Mouse (Mus musculus) spleen, postnatal 14 days (tissue): ENCODE data around the gene Rnf169.

Experiments
- DNase-seq, 2 experiments: peaks; one replicate each; pipeline ENCODE4 v3.0.0; 2021 to 2022; ENCODE audit warnings: low spot score in 2 of 2

Rnf169 gene

GRCm38 (mm10) chr7:99980132-99980591 lies at the start of gene Rnf169:
Rnf169 (minus strand) TSS chr7:99980448.
- peak; percentile 79 to 85 for DNase-seq

GRCm38 (mm10) chr7:100029307-100029706 lies 49.1 kb upstream of the Rnf169 start:
- peak in 1 of 2 experiments; percentile 10 for DNase-seq

DNA sequence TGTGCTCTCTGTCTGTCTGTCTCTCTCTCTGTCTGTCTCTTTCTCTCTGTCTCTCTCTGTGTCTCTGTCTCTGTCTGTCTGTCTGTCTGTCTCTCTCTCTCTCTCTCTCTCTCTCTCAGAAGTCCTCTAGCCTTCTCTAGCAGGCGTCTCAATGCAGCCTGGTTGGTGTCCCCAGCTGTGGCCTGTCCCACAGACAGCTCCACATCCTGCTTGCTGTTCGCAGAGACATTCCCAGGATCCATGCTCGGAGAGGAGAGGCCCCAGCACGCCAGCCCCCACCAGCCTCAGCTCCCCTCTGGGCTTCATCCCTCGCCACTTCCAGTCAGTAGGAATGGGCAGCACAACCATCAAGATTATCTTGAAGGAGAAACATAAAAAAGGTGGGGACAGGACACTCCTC lies 47.1 kb upstream of the Rnf169 start:
- no peak for DNase-seq

- DNase-seq, result no peak
Observed at GRCm38 (mm10) chr7:100017056-100017455, 36.8 kb upstream of the Rnf169 start.

DNA sequence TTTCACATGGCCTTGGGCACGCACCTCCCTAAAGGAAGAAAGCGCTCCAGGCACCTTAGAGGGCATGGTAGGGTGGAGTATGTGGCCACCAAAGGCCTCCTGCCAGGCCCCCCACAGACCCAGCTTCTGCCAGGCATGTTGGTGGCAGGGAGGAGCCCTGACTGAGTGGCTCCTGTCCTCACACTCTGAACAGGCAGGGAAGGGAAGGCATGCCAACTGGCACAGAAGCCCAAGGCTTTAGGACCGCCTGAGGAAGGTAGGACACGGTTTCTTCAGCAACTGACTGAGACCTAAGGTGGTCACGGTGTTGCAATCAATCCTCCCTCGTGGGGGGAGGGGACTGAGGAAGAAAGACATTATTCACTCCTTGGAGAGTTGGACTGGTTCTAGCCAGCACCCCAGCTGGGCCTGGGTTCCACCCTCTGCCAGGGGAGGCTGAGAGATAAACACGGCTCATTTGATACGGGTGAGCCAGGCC lies 33.9 kb upstream of the Rnf169 start:
- no peak for DNase-seq

- no peak for DNase-seq
Observed at GRCm38 (mm10) chr7:100012515-100012914, 32.3 kb upstream of the Rnf169 start.

GRCm38 (mm10) chr7:100012085-100012484 lies 31.8 kb upstream of the Rnf169 start:
- no peak for DNase-seq

GRCm38 (mm10) chr7:100010711-100011110 lies 30.5 kb upstream of the Rnf169 start:
- DNase-seq, result no peak

GRCm38 (mm10) chr7:100009640-100010039 lies 29.4 kb upstream of the Rnf169 start:
- DNase-seq, result peak in 1 of 2 experiments; percentile 34

DNA sequence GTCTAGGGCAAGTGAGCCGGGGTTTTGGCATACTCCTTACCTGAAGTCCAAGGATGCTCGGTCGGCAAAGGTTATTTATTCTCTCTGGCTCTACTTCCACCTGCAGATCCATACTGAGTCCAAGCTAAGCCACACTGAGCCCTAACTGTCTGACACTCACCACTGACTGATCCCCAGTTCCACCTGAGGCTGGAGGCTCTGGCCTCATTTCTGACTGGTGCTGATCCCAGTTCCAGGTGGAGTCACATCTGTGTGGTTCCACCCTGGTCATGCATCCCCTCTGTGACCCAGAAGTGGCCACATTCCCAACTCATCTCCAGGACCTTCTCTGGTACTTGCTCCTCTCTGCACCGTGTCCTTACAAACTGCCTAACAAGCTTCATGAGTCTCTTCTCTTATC lies 28.5 kb upstream of the Rnf169 start:
- no peak for DNase-seq

DNA sequence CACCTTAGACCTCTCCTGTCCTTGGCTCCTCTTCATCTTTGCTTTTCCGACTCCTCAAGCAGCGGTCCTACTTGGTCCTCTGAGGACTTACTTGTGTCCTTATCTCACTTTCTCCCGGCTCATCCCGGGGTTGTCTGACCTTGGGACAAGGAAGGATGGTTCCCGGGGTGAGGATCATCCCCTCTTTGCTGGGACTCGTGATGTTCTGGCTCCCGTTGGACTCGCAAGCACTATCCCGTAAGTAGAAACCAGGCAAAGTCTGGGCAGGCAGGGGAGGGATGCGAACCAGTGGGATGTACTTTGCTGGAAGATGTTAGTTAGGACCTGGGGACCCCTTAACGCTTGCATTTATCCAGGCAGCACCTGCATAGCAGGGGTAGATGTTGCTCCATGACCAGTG lies 26.2 kb upstream of the Rnf169 start:
- DNase-seq, result no peak

DNA sequence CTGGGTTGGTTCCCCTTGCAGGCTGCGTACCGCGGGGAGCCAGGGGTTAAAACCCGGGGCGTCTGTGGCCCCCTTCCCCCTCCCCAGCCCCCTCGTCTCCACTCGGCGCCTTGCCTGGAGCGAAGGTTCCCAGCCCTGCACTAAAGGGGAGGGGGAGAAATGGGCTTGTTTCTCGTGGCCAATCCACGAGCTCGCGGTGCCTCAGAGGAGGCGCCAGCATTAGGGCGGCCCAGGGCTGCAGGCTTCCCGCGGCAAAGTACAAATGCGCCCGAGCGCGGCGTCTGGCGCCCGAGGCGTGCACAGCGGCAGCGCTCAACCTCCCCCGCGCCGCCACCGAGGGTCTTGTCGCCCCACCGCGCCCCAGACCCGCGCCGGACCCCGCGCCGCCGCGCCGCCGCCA lies 25.5 kb upstream of the Rnf169 start, which contains the start of gene Chrdl2:
Gene Chrdl2, plus strand, starts transcription at position 383 of the 400 bp plus-strand sequence.
- no peak for DNase-seq

GRCm38 (mm10) chr7:100003781-100004180 lies 23.5 kb upstream of the Rnf169 start:
- no peak for DNase-seq

DNA sequence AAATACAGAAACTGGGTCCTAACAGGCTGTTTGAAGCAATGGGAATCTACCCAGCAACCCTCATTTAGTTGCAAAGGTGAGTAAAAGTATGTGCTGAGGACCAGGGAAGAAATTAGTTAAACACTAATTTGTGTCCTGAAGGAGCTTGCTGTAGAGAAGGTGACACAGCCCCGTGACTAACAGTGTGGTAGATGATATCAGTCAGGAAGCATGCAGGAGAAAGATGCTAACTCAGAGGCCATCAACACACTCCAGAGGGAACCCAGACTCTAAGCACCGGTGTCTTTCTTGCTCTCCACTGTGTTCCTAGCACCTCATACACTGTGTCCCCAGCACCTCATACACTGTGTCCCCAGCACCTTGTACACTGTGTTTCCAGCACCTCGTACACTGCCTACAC lies 18.4 kb upstream of the Rnf169 start:
- no peak for DNase-seq

GRCm38 (mm10) chr7:99995186-99995585 lies 14.9 kb upstream of the Rnf169 start:
- DNase-seq, result no peak

- no peak for DNase-seq
Observed at GRCm38 (mm10) chr7:99993159-99993558, 12.9 kb upstream of the Rnf169 start.

GRCm38 (mm10) chr7:99990990-99991707 lies 10.9 kb upstream of the Rnf169 start:
- no peak for DNase-seq

DNA sequence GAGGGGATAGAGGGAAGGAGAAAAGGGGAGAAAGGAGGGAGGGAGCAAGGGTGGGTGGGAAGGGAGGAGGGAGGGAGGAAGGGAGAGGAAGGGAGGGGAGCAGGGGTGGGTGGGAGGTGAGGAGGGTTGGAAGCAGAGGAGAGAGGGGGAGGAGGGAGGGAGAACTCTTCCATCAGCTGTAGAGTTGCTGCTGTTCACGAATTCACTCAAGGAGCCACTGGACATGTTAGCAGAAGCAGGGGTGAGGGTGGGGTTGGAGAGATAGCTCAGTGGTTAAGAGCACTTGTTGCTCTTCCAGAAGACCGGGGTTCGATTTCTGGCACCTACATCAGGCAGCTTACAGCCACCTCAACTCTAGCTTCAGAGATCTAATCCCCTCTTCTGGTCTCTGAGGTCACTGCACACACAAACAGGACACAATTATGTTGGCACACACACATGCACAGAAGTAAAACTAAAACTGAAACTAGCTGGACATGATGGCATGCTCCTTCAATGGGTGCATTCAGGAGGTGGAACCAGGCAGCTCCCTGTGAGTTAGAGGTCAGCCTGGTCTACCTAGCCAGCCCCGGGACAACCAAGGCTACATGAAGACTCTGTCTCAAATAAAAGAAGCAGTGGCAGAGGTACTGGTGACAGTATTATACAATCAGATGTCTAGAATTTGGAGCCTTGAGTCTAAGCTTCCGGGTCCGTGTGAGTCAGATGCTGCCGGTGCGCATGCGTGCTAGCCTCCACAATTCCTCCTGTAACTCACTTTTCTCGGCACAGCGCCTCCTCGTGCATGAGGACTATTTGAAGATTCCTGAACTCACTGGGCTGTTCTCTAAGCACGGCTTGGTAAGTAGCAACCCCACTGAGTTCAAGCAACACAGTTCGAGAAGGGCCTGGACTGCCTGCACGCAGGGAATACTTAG lies 9.9 kb upstream of the Rnf169 start:
- DNase-seq, result no peak

GRCm38 (mm10) chr7:99988725-99989124 lies 8.5 kb upstream of the Rnf169 start:
- DNase-seq, result peak in 1 of 2 experiments; percentile 28

DNA sequence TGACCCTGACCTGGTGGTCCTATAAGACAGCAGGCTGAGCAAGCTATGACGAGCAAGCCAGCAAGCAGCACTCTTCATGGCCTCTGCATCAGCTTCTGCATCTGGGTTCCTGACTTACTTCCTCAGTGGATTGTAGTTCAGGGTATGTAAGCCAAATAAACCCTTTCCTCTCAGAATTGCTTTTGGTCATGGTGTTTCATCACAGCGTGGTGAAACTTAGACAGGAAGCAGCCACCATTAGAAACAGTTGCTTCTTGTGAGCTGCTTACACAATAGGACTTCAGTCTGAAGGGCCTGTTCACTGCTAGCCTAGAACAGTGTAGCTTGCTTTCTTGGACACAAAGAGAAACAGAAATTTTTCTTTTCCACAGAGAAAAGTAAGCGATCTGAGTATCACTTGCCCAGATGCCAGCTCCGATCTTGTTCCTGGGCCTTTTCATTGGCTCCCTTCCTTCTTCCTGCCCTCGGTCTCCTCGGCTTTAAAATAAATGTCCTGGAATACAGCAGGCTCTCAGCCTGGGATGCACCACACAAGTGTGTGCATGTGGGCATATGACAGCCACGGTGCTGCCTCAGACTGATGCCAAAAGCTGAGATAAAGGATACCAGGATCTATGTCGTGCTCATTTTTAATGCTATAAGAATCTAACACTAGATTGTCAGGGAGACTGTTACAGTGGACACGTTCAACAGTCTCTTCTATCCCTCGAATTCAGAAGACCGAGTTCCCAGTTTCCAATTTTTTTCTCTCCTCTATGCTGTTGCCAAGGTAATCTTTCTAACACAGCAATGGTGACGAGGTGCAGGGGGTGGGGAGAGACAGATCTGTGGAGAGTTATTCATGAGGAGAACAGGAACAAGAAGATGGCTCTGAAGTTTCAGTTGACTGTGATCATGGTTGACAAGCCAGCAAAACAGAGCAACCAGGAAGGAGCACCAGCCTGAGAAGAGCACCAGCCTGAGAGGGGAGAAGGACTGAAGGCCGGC lies 2.3 kb upstream of the Rnf169 start:
- DNase-seq, result no peak

GRCm38 (mm10) chr7:99981311-99981710 lies 1.1 kb upstream of the Rnf169 start:
- DNase-seq, result no peak
